Comparison of ENCODE assay signal across 19 mouse cellular contexts in genomic region chr9:102045886-102046285, GRCm38 (mm10).
A peak's percentile ranks its signal among the peaks of the same experiment; 100 is the strongest.
DNase-seq lines count a peak whose midpoint lies in the region; ATAC-seq and TF ChIP-seq lines count a peak whose summit lies in the region.
"Had no signal": no experiment of that assay in that cellular context is flagged by ENCODE, and none has a peak within 500 bp of the region (broad histone marks: within the 10 kb centered on the region; RNA-seq: fewer than 3 reads in every experiment).

No protein-coding gene starts in this region.

- no peak for TF ChIP-seq CTCF in hindbrain, postnatal 0 days (IDR thresholded peaks at IDR 0.05; ENCODE audit: low read depth)
- TF ChIP-seq CTCF in midbrain, postnatal 0 days (IDR thresholded peaks at IDR 0.05) = no peak

- H3K4me2 ChIP-seq in forebrain, embryonic 16.5 days (ENCODE audit: low read length) = no peak overlapping the region
- H3K4me2 ChIP-seq in hindbrain, postnatal 0 days (ENCODE audit: low read depth, low read length) = no peak overlapping the region
- no peak overlapping the region for H3K4me2 ChIP-seq in midbrain, postnatal 0 days (ENCODE audit: low read depth, low read length, poor library complexity, severe bottlenecking)
- H3K4me2 ChIP-seq: liver, embryonic 11.5 days; lung, embryonic 14.5 days had no signal

- no peak overlapping the region for H3K9ac ChIP-seq in forebrain, embryonic 16.5 days (replicated peaks; ENCODE audit: low read depth, low read length)
- H3K9ac ChIP-seq in hindbrain, postnatal 0 days (replicated peaks; ENCODE audit: low read length) = no peak overlapping the region
- no peak overlapping the region for H3K9ac ChIP-seq in midbrain, postnatal 0 days (replicated peaks; ENCODE audit: low read length, poor library complexity, severe bottlenecking)
- H3K9ac ChIP-seq: lung, embryonic 14.5 days had no signal

- H3K4me3 ChIP-seq in forebrain, embryonic 10.5 days = no peak overlapping the region
- H3K4me3 ChIP-seq in forebrain, embryonic 16.5 days (replicated peaks; ENCODE audit: low read length) = no peak overlapping the region
- no peak overlapping the region for H3K4me3 ChIP-seq in hindbrain, postnatal 0 days (ENCODE audit: low read length)
- H3K4me3 ChIP-seq in midbrain, postnatal 0 days (ENCODE audit: low read depth, low read length) = no peak overlapping the region
- H3K4me3 ChIP-seq: erythroblast, embryonic 14.5 days; megakaryocyte, embryonic 14.5 days had no signal

- H3K27ac ChIP-seq in forebrain, embryonic 10.5 days = peak overlapping the region; percentile 75
- H3K27ac ChIP-seq in forebrain, embryonic 16.5 days (ENCODE audit: low read length) = peak overlapping the region; percentile 13; the same call in 1 of the 2 replicates
- H3K27ac ChIP-seq in hindbrain, postnatal 0 days = no peak overlapping the region
- 0 out of 2 replicates have a peak overlapping the region, but pooled peaks have one; percentile 39 for H3K27ac ChIP-seq in midbrain, postnatal 0 days (ENCODE audit: low read depth, low read length)
- H3K27ac ChIP-seq: kidney, postnatal 0 days had no signal

- 31% methylated on average over 2 of the region's 2 CpGs for WGBS in forebrain, embryonic 10.5 days
- 6% methylated on average over 2 of the region's 2 CpGs for WGBS in forebrain, embryonic 16.5 days
- 16% methylated on average over 2 of the region's 2 CpGs for WGBS in hindbrain, postnatal 0 days
- 5% methylated on average over 2 of the region's 2 CpGs for WGBS in midbrain, postnatal 0 days

- no peaks in the 10 kb centered on the region for H3K36me3 ChIP-seq in forebrain, embryonic 10.5 days (replicated peaks)
- no peaks in the 10 kb centered on the region for H3K36me3 ChIP-seq in forebrain, embryonic 16.5 days (ENCODE audit: control insufficient read depth, insufficient read depth)
- H3K36me3 ChIP-seq in hindbrain, postnatal 0 days (ENCODE audit: insufficient read depth, low read length) = no peaks in the 10 kb centered on the region
- no peaks in the 10 kb centered on the region for H3K36me3 ChIP-seq in midbrain, postnatal 0 days (ENCODE audit: insufficient read depth, low read length)

- H3K4me1 ChIP-seq in forebrain, embryonic 10.5 days = peaks cover 21% of the 10 kb centered on the region
- H3K4me1 ChIP-seq in forebrain, embryonic 16.5 days (replicated peaks; ENCODE audit: control insufficient read depth, insufficient read depth, low read length) = peaks cover 15% of the 10 kb centered on the region
- H3K4me1 ChIP-seq in hindbrain, postnatal 0 days (ENCODE audit: insufficient read depth, low read length) = peaks cover 5% of the 10 kb centered on the region; the same call in 1 of the 2 replicates
- H3K4me1 ChIP-seq in midbrain, postnatal 0 days (ENCODE audit: insufficient read depth, low read length) = peaks cover 5% of the 10 kb centered on the region; the same call in 1 of the 2 replicates
- H3K4me1 ChIP-seq: megakaryocyte, embryonic 14.5 days had no signal

- no peak for DNase-seq in forebrain, embryonic 10.5 days (ENCODE audit: extremely low spot score, low spot score)
- peak; percentile 67 for DNase-seq in hindbrain, postnatal 0 days (ENCODE audit: low spot score)
- peak; percentile 62 for DNase-seq in midbrain, postnatal 0 days (ENCODE audit: low spot score)
- no peak for DNase-seq in kidney, postnatal 10 days
- no peak for DNase-seq in T-cell, adult 2 months (ENCODE audit: low spot score)
- no peak for DNase-seq in heart, adult 11 months
- DNase-seq: adrenal gland, postnatal 10 days; cerebellum, adult 2 months; heart, postnatal 10 days; layer of hippocampus, adult 9-11 months; left cerebral cortex, postnatal 4 days; lung, embryonic 14.5 days had no signal

- peak; percentile 86 for ATAC-seq in forebrain, embryonic 16.5 days
- peak; percentile 77 for ATAC-seq in hindbrain, postnatal 0 days
- ATAC-seq in midbrain, postnatal 0 days (ENCODE audit: low FRiP score) = peak; percentile 56; the same call in 1 of the 2 replicates
- ATAC-seq: CD4-positive, CD25-positive, alpha-beta regulatory T cell, adult 4 months; intestine, postnatal 0 days had no signal

- no peaks in the 10 kb centered on the region for H3K9me3 ChIP-seq in forebrain, embryonic 10.5 days
- no peaks in the 10 kb centered on the region for H3K9me3 ChIP-seq in forebrain, embryonic 16.5 days (ENCODE audit: control insufficient read depth, low read length)
- no peaks in the 10 kb centered on the region for H3K9me3 ChIP-seq in hindbrain, postnatal 0 days (ENCODE audit: low read length)
- H3K9me3 ChIP-seq in midbrain, postnatal 0 days (ENCODE audit: low read length) = no peaks in the 10 kb centered on the region

- no peaks in the 10 kb centered on the region for H3K27me3 ChIP-seq in forebrain, embryonic 10.5 days (ENCODE audit: poor library complexity, severe bottlenecking)
- no peaks in the 10 kb centered on the region for H3K27me3 ChIP-seq in forebrain, embryonic 16.5 days (replicated peaks; ENCODE audit: control insufficient read depth, insufficient read depth, low read length)
- H3K27me3 ChIP-seq in hindbrain, postnatal 0 days (ENCODE audit: insufficient read depth, low read length) = no peaks in the 10 kb centered on the region
- H3K27me3 ChIP-seq in midbrain, postnatal 0 days (ENCODE audit: insufficient read depth, low read length) = no peaks in the 10 kb centered on the region
- H3K27me3 ChIP-seq: megakaryocyte, embryonic 14.5 days had no signal

Comparison
In these comparisons a context has a peak if more than half of its experiments do, and no peak if none do; other contexts are left out.
1. DNase-seq: peak in hindbrain, postnatal 0 days (single experiment) and midbrain, postnatal 0 days (single experiment); none in forebrain, embryonic 10.5 days (single experiment), kidney, postnatal 10 days (single experiment), T-cell, adult 2 months (single experiment) and heart, adult 11 months (single experiment).
2. Peak in every context shown above with its lines, with median percentiles within 50 percentile points of each other: ATAC-seq.